Mouse (Mus musculus) thymus, adult 2 months (tissue): ENCODE measurements at regions not wholly inside any gene's neighbourhood (a gene's known extent, or its start where the extent isn't known, plus 50 kb on each side); places are given as distances from the start of the nearest gene placed in this dataset.
"Not testable (repeated sequence)": the region's sequence is repeated elsewhere in the genome, so short reads cannot be mapped to it uniquely, and the experiment has no call there.

Experiments used
- DNase-seq: peaks from one replicate; pipeline ENCODE4 v3.0.0; 2021
- H3K27ac ChIP-seq: fragments of 200-500 bp; 2 replicates; pipeline ENCODE4 v1.5.1; 2012; ENCODE audit warnings: low read length, control low read depth; ENCODE audit not compliant: control insufficient read depth, insufficient read depth
- H3K27me3 ChIP-seq: fragments of 200-500 bp; 2 replicates; pipeline ENCODE4 v1.6.1; 2012; ENCODE audit warnings: mild to moderate bottlenecking, low read length, moderate library complexity, mixed read lengths; ENCODE audit not compliant: control insufficient read depth, insufficient read depth
- H3K36me3 ChIP-seq: fragments of 200-500 bp; 2 replicates; pipeline ENCODE4 v1.6.1; 2012; ENCODE audit warnings: mild to moderate bottlenecking, low read length, moderate library complexity; ENCODE audit not compliant: control insufficient read depth, insufficient read depth
- H3K4me1 ChIP-seq: fragments of 200-500 bp; replicated peaks from 2 replicates; pipeline ENCODE4 v1.6.1; 2012; ENCODE audit warnings: low read length; ENCODE audit not compliant: control insufficient read depth, insufficient read depth
- H3K4me3 ChIP-seq: fragments of 200-500 bp; 2 replicates; pipeline ENCODE4 v1.5.1; 2012; ENCODE audit warnings: mild to moderate bottlenecking, low read length, control low read depth, moderate library complexity; ENCODE audit not compliant: control insufficient read depth, insufficient read depth
- CTCF ChIP-seq: fragments of 200-500 bp; IDR thresholded peaks from 2 replicates; pipeline ENCODE4 v1.5.1; 2012; ENCODE audit warnings: mild to moderate bottlenecking, control low read depth, low read length, moderate library complexity, borderline replicate concordance; ENCODE audit not compliant: control insufficient read depth, poor library complexity, insufficient read depth; ENCODE audit errors: extremely low read depth
- POLR2A ChIP-seq: fragments of 200-500 bp; IDR thresholded peaks from 2 replicates; pipeline ENCODE4 v1.6.1; 2012; ENCODE audit warnings: mild to moderate bottlenecking, low read length, control low read depth, moderate library complexity; ENCODE audit not compliant: control insufficient read depth, poor library complexity, insufficient read depth; ENCODE audit errors: extremely low read depth
- WGBS: fragments of 180-500 bp; shearing (Covaris S2); methylation state at CpG from one replicate; pipeline ENCODE4 v1.1.7; 2018; 5-methylcytosine and 5-hydroxymethylcytosine counted together

GRCm38 (mm10) chr3:38276948-38277504 is 207.6 kb downstream of the Ankrd50 start:
- Histone ChIP-seq H3K27ac (no peak overlapping the region), H3K27me3 (no peaks in the 10 kb centered on the region), H3K4me1 (peaks cover 20% of the 10 kb centered on the region), H3K36me3 (no peaks in the 10 kb centered on the region), H3K4me3 (no peak overlapping the region)
- TF ChIP-seq CTCF: no peak
- TF ChIP-seq POLR2A: no peak
- DNase-seq: no peak
- 93% methylated on average over 1 of the region's 1 CpGs for WGBS

GRCm38 (mm10) chr3:38275321-38275720 is 209.3 kb downstream of the Ankrd50 start:
- DNase-seq: no peak
- Histone ChIP-seq H3K27ac (no peak overlapping the region; the same call in 1 of the 2 replicates), H3K36me3 (no peaks in the 10 kb centered on the region), H3K4me3 (no peak overlapping the region), H3K4me1 (peaks cover 15% of the 10 kb centered on the region), H3K27me3 (no peaks in the 10 kb centered on the region; the same call in 1 of the 2 replicates)
- 91% methylated on average over 2 of the region's 2 CpGs for WGBS
- TF ChIP-seq CTCF (no peak), POLR2A (no peak)

GRCm38 (mm10) chr3:38270742-38271141 is 213.9 kb downstream of the Ankrd50 start:
- Histone ChIP-seq H3K4me3 (no peak overlapping the region), H3K4me1 (peaks cover 9% of the 10 kb centered on the region), H3K27me3 (no peaks in the 10 kb centered on the region; the same call in 1 of the 2 replicates), H3K36me3 (no peaks in the 10 kb centered on the region), H3K27ac (no peak overlapping the region)
- DNase-seq: no peak
- no peak for TF ChIP-seq POLR2A
- TF ChIP-seq CTCF: no peak
- WGBS: 84% methylated on average over 6 of the region's 6 CpGs

GRCm38 (mm10) chr3:38268226-38268625 is 216.4 kb downstream of the Ankrd50 start:
- Histone ChIP-seq H3K4me1 (no peaks in the 10 kb centered on the region), H3K27me3 (no peaks in the 10 kb centered on the region; the same call in 1 of the 2 replicates), H3K4me3 (no peak overlapping the region), H3K36me3 (no peaks in the 10 kb centered on the region), H3K27ac (no peak overlapping the region)
- TF ChIP-seq POLR2A (no peak), CTCF (no peak)
- DNase-seq: no peak
- WGBS: 96% methylated on average over 7 of the region's 7 CpGs

- H3K27me3 ChIP-seq: no peaks in the 10 kb centered on the region
- H3K27ac ChIP-seq: no peak overlapping the region
- no peak for DNase-seq
- H3K36me3 ChIP-seq: no peaks in the 10 kb centered on the region
- 89% methylated on average over 16 of the region's 16 CpGs for WGBS
- no peak overlapping the region for H3K4me3 ChIP-seq
- H3K4me1 ChIP-seq: peaks cover 14% of the 10 kb centered on the region
- TF ChIP-seq POLR2A: no peak
- TF ChIP-seq CTCF: no peak
Observed at GRCm38 (mm10) chr3:38263261-38264141, 221.1 kb downstream of the Ankrd50 start.

GRCm38 (mm10) chr3:38261326-38262075 is 223.1 kb downstream of the Ankrd50 start:
- Histone ChIP-seq H3K27me3 (no peaks in the 10 kb centered on the region), H3K4me3 (no peak overlapping the region), H3K36me3 (no peaks in the 10 kb centered on the region), H3K4me1 (peaks cover 31% of the 10 kb centered on the region), H3K27ac (no peak overlapping the region)
- TF ChIP-seq CTCF (no peak), POLR2A (no peak)
- 95% methylated on average over 11 of the region's 11 CpGs for WGBS
- no peak for DNase-seq

GRCm38 (mm10) chr3:38259223-38259622 is 225.4 kb downstream of the Ankrd50 start:
- DNase-seq, H3K36me3 ChIP-seq, H3K27ac ChIP-seq, H3K27me3 ChIP-seq, H3K4me3 ChIP-seq: not testable (repeated sequence)
- 93% methylated on average over 8 of the region's 8 CpGs for WGBS
- H3K4me1 ChIP-seq: peaks cover 34% of the 10 kb centered on the region
